Mouse (Mus musculus): ENCODE results near the gene Lmod2. TPM values are rescaled to one million over a fixed set of nuclear protein-coding genes. Genes with fewer than 3 reads are reported as not detected.

Lmod2 gene
- total RNA-seq, 2 experiments from 2014 or later, result not detected

GRCm38 (mm10) chr6:24634065-24634464 lies 36.5 kb downstream of the Lmod2 start:
- no peak for ATAC-seq (replicated peaks; ENCODE audit: low FRiP score, poor library complexity, severe bottlenecking)

GRCm38 (mm10) chr6:24635814-24636213 lies 38.3 kb downstream of the Lmod2 start:
- no peak for ATAC-seq (replicated peaks; ENCODE audit: low FRiP score, poor library complexity, severe bottlenecking)

- no peak for ATAC-seq (replicated peaks; ENCODE audit: low FRiP score, poor library complexity, severe bottlenecking)
Observed at GRCm38 (mm10) chr6:24641286-24641685, 43.7 kb downstream of the Lmod2 start.

GRCm38 (mm10) chr6:24642161-24642560 lies 44.6 kb downstream of the Lmod2 start:
- ATAC-seq (replicated peaks; ENCODE audit: low FRiP score, poor library complexity, severe bottlenecking), result no peak

- ATAC-seq (replicated peaks; ENCODE audit: low FRiP score, poor library complexity, severe bottlenecking), result no peak
Observed at GRCm38 (mm10) chr6:24642960-24643359, 45.4 kb downstream of the Lmod2 start.

- no peak for ATAC-seq (replicated peaks; ENCODE audit: low FRiP score, poor library complexity, severe bottlenecking)
Observed at GRCm38 (mm10) chr6:24645346-24646053, 47.9 kb downstream of the Lmod2 start.

GRCm38 (mm10) chr6:24647103-24647691 lies 49.6 kb downstream of the Lmod2 start:
- ATAC-seq (replicated peaks; ENCODE audit: low FRiP score, poor library complexity, severe bottlenecking), result no peak

- no peak for ATAC-seq (replicated peaks; ENCODE audit: low FRiP score, poor library complexity, severe bottlenecking)
Observed at GRCm38 (mm10) chr6:24648403-24648802, 50.8 kb downstream of the Lmod2 start.

- ATAC-seq (replicated peaks; ENCODE audit: low FRiP score, poor library complexity, severe bottlenecking), result no peak
Observed at GRCm38 (mm10) chr6:24650719-24651118, 53.2 kb downstream of the Lmod2 start.

GRCm38 (mm10) chr6:24651538-24651937 lies 54.0 kb downstream of the Lmod2 start:
- ATAC-seq (replicated peaks; ENCODE audit: low FRiP score, poor library complexity, severe bottlenecking), result no peak

Other genes starting within 250 kb of the Lmod2 start
- not detected in 2 replicates for gene Iqub, start 82.7 kb upstream of the Lmod2 start, total RNA-seq (2015; ENCODE audit: low replicate concordance)
- 1.1 TPM in 1 of 2 replicates, not detected in the other for gene Iqub, start 82.7 kb upstream of the Lmod2 start, total RNA-seq (2017; ENCODE audit: low replicate concordance)
- gene Ndufa5, start 69.7 kb upstream of the Lmod2 start, total RNA-seq (2015; ENCODE audit: low replicate concordance), result 99.8 and 122 TPM in 2 replicates
- 80.4 and 150 TPM in 2 replicates for gene Ndufa5, start 69.7 kb upstream of the Lmod2 start, total RNA-seq (2017; ENCODE audit: low replicate concordance)
- not detected in 2 replicates for gene Asb15, start 69.6 kb upstream of the Lmod2 start, total RNA-seq (2015; ENCODE audit: low replicate concordance)
- 0.13 TPM in 1 of 2 replicates, not detected in the other for gene Asb15, start 69.6 kb upstream of the Lmod2 start, total RNA-seq (2017; ENCODE audit: low replicate concordance)
- 20.5 and 23.4 TPM in 2 replicates for gene Wasl, start 67.2 kb downstream of the Lmod2 start, total RNA-seq (2015; ENCODE audit: low replicate concordance)
- gene Wasl, start 67.2 kb downstream of the Lmod2 start, total RNA-seq (2017; ENCODE audit: low replicate concordance), result 14.8 and 15.4 TPM in 2 replicates
- not detected in 2 replicates for gene Hyal6, start 135.5 kb downstream of the Lmod2 start, total RNA-seq (2015; ENCODE audit: low replicate concordance)
- gene Hyal6, start 135.5 kb downstream of the Lmod2 start, total RNA-seq (2017; ENCODE audit: low replicate concordance), result not detected in 2 replicates
- not detected in 2 replicates for gene Hyal4, start 150.6 kb downstream of the Lmod2 start, total RNA-seq (2015; ENCODE audit: low replicate concordance)
- not detected in 2 replicates for gene Hyal4, start 150.6 kb downstream of the Lmod2 start, total RNA-seq (2017; ENCODE audit: low replicate concordance)
- gene Spam1, start 193.4 kb downstream of the Lmod2 start, total RNA-seq (2015; ENCODE audit: low replicate concordance), result not detected in 2 replicates
- not detected in 2 replicates for gene Spam1, start 193.4 kb downstream of the Lmod2 start, total RNA-seq (2017; ENCODE audit: low replicate concordance)